Mouse (Mus musculus): ENCODE results near the gene Plcb4.
"Not testable (repeated sequence)": the region's sequence is repeated elsewhere in the genome, so short reads cannot be mapped to it uniquely, and the experiment has no call there.

Gene Plcb4

DNA sequence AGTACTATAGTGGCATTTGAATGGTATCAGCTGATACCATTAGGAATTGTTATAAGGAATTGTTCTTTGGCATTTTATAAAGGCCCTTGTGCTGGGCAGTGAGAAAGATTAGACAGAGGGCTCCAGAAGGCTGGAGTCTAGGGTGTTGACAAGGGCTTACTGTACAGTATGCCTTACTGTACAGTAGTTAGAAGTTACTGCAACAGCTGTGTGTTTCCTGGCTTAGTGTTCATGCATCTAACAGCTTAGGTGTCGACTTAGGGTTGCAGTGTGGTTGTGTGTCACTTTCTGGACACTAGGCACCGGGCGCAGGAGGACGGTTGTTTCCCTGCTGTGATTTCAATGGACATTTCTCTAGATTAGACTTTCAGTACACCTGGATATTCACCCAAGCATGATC is 57.4 kb downstream of the Plcb4 start:
- DNase-seq (ENCODE audit: low read depth, low spot score), result no peak

DNA sequence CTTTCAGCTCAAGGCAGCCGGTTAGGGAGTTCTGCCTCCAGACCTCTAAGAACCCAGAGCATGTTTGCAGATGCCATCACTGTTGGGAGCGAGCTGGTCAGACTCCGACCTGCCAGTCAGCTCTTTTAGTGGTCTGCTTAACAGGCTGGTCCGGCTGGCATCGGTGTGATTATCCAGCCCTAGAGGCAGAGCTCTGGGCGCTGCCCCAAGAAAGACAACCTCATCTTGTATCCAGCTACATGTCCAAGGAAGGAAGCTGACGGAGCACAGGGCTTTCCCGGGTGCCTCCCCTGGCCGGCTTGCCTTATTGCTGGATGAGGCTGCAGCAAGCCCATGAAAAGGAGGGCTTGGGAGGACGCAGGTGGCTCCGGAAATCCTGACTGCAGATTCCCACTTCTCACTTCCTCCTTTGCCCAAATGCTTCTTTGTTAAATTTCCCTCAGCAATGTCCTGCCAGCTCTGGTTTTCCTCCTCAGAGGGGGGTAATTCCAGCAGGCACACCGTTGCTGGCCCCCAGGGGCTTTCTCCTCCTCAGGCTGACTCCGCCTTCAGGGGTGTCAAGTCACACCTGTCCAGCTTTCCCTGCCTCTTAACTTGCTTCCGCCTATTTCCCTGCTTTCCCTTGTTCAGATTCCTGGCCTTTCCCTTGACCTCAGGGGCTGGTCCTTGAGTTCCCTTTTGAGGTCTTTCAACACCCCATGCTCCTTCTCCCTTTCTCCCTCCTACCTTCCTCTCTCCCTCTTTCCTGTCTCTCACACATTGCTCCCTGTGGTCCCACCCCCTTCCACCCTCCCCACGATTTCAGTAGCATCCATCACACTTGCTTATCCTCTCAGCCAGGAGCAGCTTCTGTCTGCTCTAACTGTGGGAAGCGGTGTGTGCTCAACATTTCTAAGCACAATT is 58.7 kb downstream of the Plcb4 start:
- DNase-seq (ENCODE audit: low read depth, low spot score), result no peak

DNA sequence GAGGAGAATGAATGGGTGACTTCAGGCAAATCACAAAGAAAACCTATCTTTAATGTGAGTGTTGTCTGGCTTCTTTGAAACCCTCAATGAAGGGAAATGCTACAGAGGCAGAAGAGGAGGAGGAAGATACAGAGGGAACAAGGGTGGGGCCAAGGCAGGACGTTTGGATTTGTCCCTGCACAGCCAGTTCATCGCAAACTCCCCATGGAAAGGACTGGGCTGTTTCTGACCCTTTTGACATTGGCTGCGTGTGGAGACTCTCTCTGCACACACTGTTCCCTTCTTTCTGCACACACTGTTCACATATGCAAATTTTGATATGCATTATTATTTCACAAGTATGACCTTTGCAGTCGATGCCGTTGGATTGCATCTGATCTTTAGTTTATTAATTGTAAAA is 63.3 kb downstream of the Plcb4 start:
- DNase-seq (ENCODE audit: low read depth, low spot score), result no peak

DNA sequence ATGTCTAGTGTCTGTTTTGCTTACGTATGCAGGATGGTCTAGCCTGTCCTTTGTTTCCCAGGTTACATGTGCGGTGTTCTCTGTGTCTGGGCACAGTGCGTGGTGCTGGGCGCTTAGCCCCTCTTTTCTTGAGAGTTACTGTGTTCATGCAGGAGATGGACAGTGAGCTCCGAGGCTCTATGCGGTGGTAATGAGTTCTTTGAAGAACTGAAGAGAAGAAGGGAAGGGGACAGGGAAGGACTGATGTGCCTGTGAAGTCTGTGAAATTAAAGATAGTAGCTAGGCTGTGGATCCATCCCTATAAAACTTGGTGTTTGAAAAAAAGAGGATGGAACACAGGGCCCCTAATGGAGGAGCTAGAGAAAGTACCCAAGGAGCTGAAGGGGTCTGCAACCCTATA is 64.6 kb downstream of the Plcb4 start:
- DNase-seq (ENCODE audit: low read depth, low spot score), result no peak

DNA sequence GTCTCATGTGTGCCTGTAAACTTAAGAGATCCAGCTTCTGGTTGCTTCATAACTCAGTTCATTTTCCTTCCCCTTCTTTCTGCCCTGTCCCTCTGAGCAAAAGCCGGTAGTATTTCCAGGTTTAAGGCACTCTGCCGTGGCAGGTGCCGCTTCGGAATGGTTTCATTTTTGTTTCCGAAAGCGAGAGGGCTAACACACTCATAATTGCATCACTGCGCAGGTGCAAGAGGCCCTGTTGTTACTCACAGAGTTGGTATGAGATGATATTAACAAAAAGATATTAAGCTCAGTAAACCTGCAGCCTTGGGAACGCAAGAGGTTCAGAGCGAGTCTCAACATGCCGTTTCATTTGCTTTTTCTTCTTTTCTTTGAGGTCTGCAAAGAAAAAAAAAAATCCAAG is 65.7 kb downstream of the Plcb4 start:
- DNase-seq (ENCODE audit: low read depth, low spot score), result no peak

DNA sequence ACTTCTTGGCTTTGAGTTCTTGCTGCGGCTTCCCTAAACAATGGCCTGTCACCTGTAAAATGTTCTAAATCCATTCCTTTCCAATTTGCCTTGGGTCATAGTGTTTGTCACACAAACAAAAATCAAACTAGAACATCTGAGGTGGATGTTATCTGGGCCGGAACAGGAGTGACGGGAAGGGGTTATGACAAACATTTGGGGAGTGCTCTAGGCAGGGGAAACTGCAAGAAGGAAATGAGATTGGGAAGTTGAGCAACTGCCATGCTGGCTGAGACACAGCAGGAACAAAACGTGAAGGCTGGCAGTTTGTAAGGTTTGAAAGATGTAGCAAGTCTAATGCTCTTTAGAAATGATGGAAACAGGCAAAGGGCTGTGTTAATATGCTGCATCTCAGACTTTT is 66.6 kb downstream of the Plcb4 start:
- DNase-seq (ENCODE audit: low read depth, low spot score), result no peak

DNA sequence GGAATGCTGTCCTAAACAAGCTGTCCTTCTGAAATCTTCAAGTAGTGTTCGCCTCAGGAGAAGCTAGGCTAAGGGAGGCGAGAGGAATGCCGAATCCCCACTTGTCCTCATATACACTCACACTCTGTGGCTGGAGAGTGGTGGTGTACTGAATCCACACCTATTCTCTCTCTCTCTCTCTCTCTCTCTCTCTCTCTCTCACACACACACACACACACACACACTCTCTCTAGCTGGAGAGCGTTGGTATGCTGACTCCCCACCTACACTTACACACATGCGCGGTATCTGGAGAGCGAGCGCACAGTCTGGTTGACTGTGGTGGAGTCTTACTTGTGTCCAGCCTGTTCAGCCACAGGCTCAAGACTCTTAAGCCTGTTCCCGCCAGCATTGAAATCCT is 68.3 kb downstream of the Plcb4 start:
- no peak for DNase-seq (ENCODE audit: low read depth, low spot score)

DNA sequence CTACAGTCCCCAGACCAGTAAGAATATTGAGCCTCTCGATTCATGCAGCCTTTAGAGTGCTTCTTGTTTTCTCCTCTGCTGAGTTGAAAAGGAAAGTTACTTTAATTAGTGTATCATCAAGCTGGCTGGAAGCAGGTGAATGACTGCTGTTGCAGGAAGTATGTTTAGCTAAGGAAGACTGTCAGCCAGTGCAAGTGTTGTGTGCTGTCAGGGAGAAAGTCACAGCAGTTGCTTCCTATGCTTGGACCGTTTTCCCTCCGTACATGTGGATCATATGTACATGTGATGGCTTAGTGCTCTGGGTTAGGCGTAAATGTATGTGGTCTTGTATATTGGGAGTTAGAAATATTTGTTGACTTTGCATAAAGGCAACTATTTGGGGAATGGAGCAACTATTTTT is 69.1 kb downstream of the Plcb4 start:
- DNase-seq (ENCODE audit: low read depth, low spot score), result no peak

DNA sequence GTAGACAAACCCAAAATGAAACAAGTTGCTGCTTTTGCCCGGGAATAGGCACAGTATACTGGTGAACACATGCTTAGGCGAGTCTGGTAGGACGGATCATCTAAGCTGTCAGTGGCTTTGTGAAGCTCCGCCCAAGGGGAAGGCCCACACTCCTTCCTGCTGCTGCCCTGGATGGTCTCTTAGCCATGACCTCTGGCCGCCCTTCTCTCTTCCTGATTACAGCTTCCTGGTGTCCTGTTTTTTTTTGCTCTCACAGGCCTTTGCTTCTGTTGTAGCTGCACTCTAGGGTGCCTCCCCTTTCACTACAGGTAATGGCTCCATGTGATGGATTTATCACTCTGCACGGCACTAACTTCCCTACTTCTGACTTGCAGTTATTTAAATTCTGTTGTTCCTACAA is 72.8 kb downstream of the Plcb4 start:
- no peak for DNase-seq (ENCODE audit: low read depth, low spot score)

DNA sequence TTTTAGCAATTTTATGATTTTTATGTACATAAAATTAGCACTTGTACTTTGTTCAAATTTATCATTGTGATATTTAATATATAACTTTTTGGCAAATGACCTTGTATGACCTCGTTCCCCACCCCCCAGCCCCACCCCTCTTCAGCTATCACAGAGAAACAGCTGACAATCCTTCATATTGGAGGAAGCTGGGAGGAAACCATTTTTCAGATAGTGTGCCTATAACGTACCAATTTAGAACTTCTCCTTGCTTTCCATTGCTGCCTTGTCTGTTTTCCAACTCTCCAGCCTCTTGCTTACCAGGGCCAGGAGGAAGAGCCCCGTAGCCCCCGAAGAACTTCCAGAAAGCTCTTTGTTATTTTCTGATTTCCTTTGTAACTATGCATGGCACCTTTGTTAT is 73.8 kb downstream of the Plcb4 start:
- no peak for DNase-seq (ENCODE audit: low read depth, low spot score)

DNA sequence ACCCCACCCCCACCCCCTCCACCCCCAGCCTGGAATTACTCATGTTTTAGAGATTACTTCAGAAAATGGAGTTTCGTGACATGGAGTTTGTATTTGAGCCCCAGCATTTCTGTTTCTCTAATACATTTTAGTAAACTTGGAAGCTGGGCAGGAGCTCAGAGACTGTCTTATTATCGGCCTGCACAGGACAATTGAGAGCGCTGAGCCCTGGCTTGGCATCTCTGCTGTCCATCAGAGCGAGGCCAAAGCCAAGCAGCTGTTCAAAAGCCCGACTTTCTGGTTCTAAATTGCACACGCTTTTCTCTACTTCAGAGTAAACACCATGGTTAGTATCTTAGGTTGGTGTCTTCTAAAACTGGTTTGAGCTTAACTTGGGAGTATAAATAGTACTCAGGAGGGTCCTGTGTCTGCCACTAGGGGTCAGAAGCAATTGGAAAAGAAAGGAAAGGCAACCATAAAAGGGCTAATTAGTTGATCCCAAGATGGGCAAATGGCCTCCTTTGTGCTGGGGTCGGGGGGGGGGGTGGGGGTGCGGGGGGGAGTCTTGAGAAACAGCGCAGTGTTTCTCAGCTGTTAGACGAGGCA is 75.2 kb downstream of the Plcb4 start:
- no peak for DNase-seq (ENCODE audit: low read depth, low spot score)

DNA sequence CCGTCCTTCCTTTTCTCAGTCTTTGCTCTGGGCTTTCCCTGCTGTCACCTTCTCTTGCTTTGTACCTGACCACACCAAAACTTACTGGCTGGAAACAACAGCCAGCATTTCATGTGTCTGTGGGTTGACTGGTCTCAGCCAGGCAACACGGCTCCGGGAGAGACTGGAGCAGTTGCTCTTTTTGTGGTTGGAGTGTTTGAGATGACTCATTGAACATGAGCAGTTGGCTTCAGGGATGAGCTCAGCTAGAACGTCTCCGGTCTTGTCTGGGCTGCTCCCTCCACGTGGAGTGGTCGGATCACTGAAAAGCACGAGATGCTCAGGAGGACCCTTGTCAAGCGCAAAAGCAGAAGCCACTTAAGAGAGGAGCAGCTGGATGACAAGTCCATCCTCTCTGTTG is 78.7 kb downstream of the Plcb4 start:
- no peak for DNase-seq (ENCODE audit: low read depth, low spot score)

DNA sequence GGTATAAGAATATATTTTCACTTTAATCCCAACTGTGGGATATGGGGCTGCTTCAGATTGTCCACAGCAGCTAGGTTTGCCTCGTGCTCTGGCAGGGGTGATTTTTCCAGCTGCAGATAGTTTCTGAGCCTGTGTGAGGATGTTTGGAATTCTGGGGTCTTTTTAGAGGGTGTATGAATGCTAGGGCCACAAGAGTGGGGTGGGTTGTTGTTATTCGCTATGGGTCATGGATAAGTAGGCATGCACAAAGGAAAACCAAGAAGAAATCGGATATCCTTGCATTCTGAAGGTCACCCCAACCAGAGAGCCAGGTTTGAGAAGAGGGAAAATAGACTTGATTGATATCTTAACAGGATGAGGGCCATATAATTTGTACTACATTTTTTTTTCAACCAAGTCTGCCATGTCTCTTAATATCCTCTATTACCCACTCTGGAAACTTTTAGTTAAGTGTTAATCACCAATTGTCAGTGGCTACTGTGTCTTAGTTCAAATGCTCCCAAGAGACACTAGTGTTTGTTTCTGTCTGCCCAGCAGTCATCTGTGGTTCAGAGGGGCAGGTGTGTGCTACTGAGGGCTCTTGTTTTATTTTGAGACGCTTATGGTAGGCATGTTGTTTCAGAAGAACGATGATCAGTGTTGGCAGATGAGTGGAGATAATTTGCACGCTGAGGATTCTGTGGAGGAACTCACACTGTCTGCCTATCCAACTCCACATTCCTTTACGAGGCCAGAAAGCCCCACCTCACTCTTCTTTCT is 79.4 kb downstream of the Plcb4 start:
- not testable (repeated sequence) for DNase-seq (ENCODE audit: low read depth, low spot score)

DNA sequence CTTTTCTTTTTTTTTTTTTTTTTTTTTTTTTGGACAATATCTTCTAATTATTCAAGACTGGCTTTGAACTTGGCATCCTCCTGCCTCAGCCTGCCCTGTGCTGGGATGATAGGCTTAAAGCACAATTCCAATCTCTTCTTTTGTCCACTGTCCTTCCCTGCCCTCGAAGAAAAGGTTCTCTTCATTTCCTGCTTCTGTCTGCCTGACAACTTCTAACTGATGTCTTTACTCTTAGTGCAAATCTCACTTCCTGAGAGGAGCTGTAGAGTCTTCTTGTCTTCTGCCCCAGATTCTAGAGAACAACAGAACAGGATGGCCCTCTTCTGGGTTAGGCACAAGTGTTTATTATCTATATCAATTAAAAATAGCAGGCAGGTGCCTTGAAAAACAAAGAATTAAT is 80.1 kb downstream of the Plcb4 start:
- DNase-seq (ENCODE audit: low read depth, low spot score), result no peak

DNA sequence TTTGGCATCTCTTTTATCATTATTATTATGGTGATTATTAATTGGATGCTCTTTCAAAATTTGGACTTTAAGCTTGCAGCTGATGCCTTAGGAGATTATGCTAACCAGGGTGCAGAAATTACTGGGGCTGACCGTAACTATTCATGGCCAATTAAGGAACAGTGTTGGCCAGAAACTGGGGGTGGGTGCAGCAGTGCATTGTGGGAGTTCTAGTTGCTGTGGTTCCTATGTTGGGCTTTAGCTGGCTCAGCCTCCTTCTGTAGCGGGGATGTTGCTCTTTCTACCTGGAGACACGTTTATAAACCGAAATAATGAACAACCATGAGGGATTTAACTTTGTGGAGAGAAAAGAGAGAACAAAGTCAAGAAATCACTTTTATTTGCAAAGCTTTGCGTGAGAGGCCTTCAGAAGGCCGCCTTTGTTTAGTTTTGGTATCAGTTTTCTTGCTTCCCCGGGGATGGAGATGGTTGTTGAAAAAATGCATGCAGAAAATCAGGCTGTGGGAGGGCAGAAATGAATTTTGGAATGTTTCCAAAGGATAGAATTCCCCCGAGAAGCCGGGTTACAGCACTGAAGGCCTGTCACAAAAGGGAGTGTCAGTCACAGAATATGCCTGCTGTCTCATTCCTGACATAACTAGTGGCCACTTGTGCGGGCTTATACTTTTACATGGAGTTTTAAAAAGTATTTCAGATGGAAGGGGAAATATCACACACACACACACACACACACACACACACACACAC is 84.3 kb downstream of the Plcb4 start:
- DNase-seq (ENCODE audit: low read depth, low spot score), result no peak

DNA sequence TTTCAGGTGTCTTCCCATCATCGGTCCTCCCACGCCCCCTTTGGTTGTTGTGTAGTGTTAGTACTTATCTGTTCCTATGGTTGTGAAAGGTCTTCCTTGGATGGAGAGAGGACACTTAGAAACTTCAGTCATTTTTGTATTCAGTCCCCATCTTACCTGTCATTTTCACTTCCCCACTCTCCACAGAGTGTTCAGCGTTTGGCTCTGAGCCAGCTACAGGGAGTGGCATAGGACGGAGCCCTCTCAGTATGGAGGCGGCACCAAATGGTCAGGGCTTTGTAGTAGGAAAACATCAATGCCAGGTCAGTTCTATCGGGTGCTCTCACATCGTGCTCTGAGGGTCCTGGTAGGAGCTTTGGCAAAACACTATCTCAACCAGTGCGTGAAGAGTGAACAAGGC is 85.9 kb downstream of the Plcb4 start:
- DNase-seq (ENCODE audit: low read depth, low spot score), result no peak

DNA sequence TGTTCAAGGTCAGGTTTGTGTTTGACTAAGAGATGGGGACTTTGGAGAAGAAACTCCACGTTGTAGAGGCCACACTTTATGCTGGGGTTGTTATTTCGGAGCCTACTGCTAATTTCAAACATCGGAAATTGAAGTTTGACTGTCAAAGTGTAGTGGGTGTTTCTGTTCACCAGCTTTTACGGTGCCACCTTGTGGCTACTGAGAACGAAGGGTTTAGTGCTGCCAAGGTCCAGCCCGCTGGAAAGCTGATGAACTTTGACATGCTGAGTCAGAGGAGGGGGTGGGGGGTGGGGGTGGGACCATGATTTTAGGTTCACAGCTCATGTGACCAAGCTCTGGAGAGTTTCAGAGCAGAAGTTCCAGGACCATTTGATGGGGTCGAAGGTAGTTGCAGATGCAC is 86.3 kb downstream of the Plcb4 start:
- no peak for DNase-seq (ENCODE audit: low read depth, low spot score)

DNA sequence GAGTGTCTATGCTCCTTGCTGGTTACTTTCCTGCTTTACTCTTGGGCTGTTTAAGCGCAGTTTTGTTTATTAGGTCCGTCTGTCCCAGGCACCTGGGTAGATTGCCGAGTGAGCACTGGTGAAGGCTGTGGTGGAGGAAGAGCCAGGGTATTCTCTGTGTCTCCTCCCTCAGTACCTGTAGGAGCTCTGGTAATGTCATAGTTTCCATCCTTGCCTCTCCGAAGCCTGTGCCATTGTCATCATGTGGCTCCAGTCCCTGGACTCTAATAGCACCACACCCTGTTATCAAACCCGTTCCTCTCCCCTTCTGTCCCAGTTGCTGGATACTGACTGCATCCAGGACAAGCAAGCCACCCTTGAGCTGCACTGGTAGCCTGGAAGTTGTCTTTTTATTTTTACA is 89.6 kb downstream of the Plcb4 start:
- no peak for DNase-seq (ENCODE audit: low read depth, low spot score)

DNA sequence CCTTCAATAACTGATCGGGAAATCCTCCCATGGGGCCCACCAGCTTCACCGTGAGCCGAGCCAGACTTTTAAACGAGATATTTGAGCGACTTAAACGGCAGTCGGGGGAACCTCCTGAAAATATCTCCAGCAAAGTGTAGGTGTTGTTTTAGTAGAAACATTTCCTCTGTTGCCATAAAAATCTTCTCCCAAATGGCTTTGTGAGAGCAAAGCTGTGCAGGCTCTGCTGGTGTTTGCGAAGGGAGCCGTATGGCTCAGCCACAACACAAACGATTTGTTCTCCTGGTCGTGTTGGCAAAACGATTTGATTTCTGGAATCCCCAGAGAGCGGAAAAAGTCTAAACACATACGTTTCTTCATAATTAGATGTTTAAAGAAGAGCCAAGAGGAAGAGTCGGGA is 90.8 kb downstream of the Plcb4 start:
- DNase-seq (ENCODE audit: low read depth, low spot score), result no peak

DNA sequence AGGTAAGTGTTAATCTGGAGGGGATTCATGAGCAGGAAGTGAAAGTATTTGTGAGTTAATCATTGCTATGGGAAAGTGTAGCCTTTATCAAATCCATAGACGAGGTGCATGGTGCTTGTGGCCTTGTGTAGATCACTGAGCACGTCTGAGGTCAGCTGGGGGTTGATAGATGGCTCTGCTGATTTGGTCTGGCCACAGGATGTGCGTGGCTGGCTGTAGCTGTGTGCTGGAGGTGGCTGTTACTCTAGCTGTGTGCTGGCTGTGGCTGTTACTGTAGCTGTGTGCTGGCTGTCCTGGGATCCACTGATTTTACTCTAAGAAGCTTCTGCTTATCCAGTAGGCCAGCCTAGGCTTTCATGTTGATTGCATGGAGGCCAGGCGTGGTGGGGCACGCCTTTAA is 91.9 kb downstream of the Plcb4 start:
- DNase-seq (ENCODE audit: low read depth, low spot score), result no peak

DNA sequence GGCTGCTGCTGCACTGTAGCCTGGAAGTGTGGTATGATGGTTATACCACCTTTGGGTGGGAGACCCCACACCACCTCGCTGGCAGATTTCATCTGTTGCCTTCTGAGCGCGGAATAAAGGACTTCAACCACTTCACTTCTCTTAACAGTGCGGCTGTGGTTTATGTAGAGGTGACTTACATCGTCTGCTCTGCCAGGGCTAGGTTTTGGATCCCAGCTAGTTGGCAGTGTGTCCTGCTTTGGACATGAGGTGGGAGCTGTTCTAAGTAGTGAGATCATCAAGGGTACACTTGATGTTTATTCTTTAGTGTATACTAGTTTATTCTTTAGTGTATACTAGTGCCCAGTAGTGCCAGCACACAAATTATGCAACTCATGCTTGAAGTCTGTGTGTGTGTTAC is 97.0 kb downstream of the Plcb4 start:
- DNase-seq (ENCODE audit: low read depth, low spot score), result no peak

DNA sequence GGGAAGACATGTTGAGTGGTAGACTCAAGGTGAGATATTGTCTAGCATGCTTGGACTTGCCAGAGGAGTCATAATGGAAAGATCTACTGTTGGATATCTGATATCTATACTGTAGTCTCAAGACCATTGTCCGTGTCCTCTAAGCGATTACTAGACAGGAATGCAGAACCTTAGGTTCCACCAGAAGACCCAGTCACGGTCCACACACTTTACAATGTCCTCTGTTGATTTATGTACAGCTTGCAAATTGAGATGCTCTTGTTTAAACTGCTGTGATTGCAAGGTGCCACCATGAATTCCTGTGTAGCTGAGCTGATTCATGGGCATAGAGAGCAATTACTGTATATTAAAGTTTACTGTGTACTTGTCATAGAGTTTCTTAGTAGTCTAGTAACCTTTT is 98.7 kb downstream of the Plcb4 start:
- no peak for DNase-seq (ENCODE audit: low read depth, low spot score)

All from brain, embryonic 18.5 days (tissue).